Mouse (Mus musculus): Measurements from ENCODE around the gene Ptms.

- TF ChIP-seq CTCF (conservative IDR thresholded peaks at IDR 0.05; ENCODE audit: low read length) (no peak), POU5F1 (IDR thresholded peaks at IDR 0.05; ENCODE audit: borderline replicate concordance, low read length) (no peak), NANOG (IDR thresholded peaks at IDR 0.05; ENCODE audit: borderline replicate concordance, low read length) (no peak)
Measured at GRCm38 (mm10) chr6:124904991-124905860, 14.7 kb downstream of the Ptms start.

Data from E14TG2a.4 (cell line).